Mouse (Mus musculus) layer of hippocampus, adult 9-11 months (tissue): ENCODE data around the gene Pigb.
A peak's percentile ranks its signal among the peaks of the same experiment; 100 is the strongest.
"Not testable (repeated sequence)": the region's sequence is repeated elsewhere in the genome, so short reads cannot be mapped to it uniquely, and the experiment has no call there.

Source experiments
- DNase-seq: peaks from one replicate; pipeline ENCODE4 v3.0.0; 2022

Pigb gene

GRCm38 (mm10) chr9:73040080-73040479 is at the start of gene Pigb:
Gene Pigb, minus strand, starts transcription at chr9:73040378.
- no peak for DNase-seq

DNA sequence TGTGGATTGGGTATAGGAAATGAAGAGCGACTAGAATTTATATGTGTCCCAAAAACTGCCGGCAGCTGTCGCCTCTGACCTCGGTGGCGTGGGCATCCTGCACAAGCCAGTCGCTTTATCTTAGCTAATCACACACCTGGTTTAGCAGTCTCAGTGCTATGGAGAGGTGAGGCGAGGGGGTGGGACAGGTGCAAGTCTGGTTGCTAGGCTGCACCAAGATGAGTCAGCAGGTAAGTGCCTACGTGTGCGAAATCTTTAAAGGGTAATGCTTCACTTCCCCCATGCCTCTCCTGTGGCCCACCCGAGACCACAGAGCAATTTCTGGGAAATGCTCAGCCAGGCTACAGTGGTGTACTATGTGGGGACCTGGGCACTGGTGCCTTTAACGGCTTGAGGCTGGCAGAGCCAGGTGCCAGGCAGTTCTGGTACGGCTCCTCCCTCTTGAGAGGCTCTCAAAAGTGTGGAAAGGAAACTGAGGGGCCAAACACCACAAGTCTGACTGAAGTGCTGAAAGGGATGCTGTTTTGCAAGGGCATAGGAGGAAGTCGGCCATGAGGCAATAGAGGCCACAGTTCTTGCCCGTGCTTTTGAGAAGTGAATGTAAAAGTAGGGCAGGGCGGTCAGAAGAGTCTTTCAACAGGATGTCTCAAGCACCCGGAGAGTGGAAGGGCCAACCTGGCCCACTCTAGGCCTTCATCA is 49.2 kb upstream of the Pigb start:
- DNase-seq: peak; percentile 84

GRCm38 (mm10) chr9:73087581-73087980 is 47.4 kb upstream of the Pigb start:
- no peak for DNase-seq

GRCm38 (mm10) chr9:73087121-73087520 is 46.9 kb upstream of the Pigb start:
- no peak for DNase-seq

DNA sequence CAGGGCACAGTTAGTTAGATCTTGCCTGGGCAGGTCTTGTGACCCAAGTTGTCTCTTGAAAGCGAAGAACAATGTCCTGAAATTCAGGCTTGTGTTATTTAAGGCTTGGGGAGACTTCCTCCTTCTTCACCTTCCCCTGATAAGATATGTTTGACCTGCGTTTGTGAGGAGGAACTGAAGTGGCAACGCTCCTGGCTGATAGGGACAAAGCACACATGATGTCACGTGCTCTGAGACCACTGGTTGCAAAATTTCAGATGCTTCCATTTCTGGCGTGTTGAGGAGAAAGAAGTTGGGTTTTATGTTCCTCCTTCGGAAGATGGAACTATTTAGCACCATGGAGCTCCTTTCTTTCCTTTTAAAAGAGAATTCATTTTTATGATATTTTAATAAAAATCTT is 45.7 kb upstream of the Pigb start:
- DNase-seq: peak; percentile 45

GRCm38 (mm10) chr9:73083956-73084355 is 43.8 kb upstream of the Pigb start:
- DNase-seq: no peak

DNA sequence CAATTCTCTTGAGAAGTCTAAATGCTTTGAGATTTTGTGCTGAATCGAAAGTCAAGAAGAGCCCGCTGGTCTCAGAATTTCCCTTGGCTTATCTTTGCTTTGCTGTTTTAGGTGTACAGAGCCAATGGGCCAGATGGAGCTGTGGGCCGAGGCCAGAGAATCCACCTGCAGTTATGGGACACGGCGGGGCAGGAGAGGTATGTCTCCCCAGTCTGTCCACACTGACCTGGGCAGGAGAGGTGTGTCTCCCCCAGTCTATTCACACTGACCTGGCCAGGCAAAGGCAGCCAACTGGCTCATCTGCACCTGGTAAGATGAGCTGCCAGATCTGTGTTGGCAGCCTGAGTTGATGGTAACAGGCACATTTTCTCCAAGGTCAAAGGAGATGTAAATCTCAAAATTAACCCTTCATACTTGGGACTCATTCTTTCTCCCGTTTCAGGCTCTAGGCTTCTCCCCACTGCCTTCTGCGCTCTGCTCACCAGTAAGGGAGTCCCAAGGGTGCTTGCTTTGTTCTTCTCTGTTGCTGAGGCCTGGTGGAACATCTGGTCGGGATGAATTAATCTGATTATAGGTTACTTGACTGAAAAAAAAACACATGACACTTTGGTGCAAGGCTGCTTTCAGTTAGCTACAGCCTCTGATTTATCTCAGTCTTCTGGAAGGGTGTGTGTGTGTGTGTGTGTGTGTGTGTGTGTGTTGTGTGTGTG is 42.3 kb upstream of the Pigb start:
- DNase-seq: no peak

GRCm38 (mm10) chr9:73079801-73080325 is 39.7 kb upstream of the Pigb start:
- no peak for DNase-seq

- not testable (repeated sequence) for DNase-seq
These were observed 39.2 kb upstream of the Pigb start for GRCm38 (mm10) chr9:73079349-73079748.

GRCm38 (mm10) chr9:73073169-73073568 is 33.0 kb upstream of the Pigb start:
- no peak for DNase-seq

DNA sequence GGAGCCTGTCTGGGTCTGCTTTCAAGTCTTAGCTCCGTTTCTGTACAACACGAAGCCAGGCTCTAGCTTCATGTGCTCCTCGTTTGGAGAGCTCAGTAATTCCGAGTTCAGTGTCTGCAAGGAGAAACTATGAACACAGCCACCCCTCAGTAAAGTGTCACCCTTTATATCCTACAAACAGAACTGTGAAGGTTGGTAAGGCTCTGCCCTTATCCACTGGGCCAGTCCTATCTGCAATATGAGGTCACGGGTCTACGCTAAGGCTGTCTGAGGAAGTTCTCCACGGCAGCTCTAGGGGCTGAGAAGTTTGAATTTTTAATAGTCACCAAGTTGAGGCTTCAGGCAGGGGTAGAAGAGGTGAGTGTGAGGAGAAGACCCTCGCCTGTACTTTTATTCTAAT is 32.2 kb upstream of the Pigb start:
- no peak for DNase-seq

DNA sequence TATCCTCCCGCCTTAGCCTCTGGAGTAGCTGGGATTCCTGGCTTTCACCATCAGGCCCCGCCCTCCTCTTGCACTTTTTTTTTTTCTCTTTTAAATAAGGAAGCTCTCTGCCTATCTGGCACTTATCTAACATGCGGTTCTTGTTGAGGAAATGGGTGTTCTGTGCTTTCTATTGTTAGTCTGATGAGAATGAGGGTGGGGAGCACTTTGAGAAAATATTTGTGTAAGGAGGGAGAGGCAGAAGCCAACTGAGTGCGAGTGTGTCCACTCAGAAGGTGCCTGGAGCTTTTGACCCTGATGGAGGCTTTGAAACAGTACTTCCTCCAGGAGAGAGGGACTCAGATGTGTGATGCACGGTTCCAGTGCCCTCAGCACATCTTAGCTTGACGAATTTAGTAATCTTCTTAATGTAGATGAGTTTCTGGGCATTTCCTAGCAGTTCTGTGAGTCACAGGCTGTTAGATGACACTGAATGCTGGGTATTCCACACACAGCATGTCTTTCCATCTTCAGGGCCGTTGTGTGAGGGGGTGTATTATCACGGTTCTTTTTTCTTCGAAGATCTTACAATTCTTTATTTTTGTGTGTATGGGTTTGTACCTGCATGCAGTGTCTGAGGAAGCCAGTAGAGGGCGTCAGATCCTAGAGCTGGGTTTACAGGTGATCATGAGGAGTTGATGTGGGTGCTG is 30.9 kb upstream of the Pigb start:
- no peak for DNase-seq

DNA sequence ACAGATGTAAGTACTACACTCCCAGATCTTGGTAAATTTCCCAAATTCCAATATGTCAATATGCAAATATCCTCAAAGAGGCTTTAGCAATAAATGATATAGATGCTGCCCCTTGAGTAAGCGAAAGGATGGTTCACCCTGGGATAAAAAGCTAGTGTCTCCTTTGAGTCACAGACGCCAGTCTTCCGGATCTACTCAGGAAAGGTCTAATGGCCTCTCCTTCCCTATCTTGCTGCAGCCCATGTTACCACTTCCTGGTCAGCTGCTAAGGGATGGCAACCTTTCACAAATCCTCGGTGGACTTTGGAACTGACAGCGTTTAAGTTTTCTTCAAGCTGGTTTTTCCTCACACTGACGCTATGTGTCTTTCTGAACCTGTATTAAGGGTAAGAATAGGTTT is 28.5 kb upstream of the Pigb start:
- DNase-seq: no peak

DNA sequence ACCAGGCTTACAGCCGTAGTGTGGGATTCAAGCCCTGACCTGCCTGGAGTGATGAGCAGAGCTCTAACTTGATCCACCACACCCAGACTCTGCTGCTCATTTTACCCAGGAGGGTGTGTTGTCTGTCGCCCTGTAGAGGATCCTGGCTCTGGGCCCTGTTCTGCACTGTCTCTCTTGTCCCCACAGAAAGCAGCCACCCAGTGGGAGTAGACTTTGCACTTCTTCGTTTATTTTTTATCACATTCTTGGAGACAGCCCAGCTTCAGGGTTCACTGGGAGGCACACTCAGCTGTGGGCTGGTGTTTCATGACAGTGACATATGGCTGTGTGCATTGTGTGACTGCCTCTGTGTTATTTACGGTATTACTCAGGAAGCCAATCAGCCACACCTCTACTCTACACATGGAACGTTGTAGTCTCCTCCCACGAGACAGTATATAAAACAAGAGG is 28.1 kb upstream of the Pigb start:
- peak; percentile 56 for DNase-seq

GRCm38 (mm10) chr9:73067086-73067485 is 26.9 kb upstream of the Pigb start:
- no peak for DNase-seq

DNA sequence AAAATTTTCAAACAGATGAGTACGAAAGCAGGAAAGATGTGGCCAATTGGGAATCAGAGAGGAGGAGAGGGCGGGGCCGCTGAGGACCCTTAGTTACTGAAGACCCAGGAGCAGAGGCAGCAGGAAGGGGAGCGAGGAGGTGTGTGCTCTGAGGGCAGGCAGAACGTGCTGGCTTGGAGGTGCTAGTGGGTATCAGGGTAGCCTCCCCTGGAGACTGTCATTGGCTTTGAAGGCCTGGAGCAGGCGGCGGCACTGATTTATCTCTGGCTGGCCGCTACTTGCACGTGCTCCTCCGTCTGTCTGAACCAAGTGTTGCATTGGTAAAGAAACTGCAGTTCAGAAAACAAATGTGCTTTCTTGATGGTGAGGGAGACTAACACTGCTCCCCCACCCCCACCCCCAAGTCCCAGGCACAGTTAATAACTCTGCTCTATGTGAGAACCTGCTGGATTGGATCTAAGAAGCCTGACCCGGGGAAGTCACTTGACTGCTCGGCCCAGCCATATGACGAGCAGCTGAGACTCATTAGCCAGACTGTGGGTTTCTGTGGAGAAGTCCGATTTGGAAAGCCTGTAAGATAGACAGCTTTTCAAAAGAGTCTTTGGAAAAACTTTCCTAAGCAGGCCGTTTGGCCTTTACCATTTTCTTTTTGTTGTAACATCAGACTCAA is 23.6 kb upstream of the Pigb start:
- no peak for DNase-seq

GRCm38 (mm10) chr9:73059224-73059623 is 19.0 kb upstream of the Pigb start:
- no peak for DNase-seq

GRCm38 (mm10) chr9:73055441-73055911 is 15.3 kb upstream of the Pigb start:
- no peak for DNase-seq

DNA sequence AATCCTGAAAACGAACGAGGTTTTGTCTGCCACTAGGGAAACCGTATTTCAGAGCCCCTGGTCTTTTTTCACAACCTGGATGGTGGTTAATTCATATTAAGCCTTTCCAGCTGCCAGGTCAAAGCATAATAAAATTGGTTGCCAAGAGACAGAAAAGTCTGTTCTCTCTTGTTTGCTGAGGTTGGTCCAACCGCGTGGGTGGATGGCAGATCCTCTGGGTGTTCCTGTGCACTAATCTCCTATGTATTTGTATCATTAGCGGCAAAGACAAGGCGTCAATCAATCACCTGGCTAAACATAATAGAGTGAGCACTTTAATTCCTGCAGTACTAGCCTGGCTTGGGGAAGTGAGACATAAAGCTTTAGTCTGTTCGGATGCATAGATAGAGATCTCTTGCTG is 10.4 kb upstream of the Pigb start:
- DNase-seq: peak; percentile 49

- DNase-seq: no peak
These were observed 9.7 kb upstream of the Pigb start for GRCm38 (mm10) chr9:73049833-73050232.

- no peak for DNase-seq
These were observed 8.7 kb upstream of the Pigb start for GRCm38 (mm10) chr9:73048927-73049326.

DNA sequence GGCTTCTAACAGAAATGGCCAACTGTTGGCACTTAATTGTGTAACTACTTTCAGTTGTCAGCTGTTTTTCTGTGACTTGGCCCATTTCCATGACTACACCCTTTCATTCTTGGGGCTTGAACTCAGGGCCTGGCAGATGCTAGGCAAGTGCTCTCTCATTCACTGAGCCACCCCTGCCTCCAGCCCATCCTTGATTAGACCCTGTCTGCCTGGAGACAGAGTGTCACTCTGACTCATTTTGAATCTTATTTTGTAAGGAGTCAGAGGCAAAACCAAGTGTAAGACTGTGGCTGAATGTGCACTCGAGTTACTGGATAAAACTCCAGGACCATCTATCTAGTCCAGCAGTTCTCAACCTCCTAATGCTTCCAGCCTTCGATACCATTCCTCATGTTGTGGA is 7.7 kb upstream of the Pigb start:
- DNase-seq: no peak

DNA sequence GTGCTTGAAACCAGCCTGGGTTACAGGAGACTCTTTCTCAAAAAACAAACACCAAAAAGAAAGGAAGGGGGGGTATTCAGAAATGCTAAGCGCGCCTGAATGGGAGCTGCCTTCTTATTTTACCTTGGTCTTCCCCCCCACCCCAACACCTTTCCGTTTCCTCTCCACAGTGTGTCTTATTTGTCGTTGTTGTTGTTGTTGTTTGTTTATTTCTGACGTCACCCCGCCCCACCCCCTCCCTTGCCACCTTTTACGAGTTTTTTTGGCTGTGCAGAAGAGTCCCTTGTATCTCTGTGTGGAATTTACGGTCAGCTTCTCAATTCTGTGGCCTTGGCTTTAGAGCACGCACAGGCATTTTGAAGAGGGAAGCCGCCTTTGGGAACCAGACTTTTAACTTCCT is 5.5 kb upstream of the Pigb start:
- no peak for DNase-seq
